Mouse (Mus musculus) stomach, embryonic 15.5 days (tissue): ENCODE measurements around the gene Arhgap32. TPM values are rescaled to one million over a fixed set of nuclear protein-coding genes. Genes with fewer than 3 reads are reported as not detected.
A peak's percentile ranks its signal among the peaks of the same experiment; 100 is the strongest.

Source experiments
- ATAC-seq: fragments of 200-750 bp; cut with Nextera tagmentation; 2 replicates; pipeline ENCODE4 v1.8.0; 2017; ENCODE audit warnings: low read depth, moderate number of reproducible peaks, moderate TSS enrichment; ENCODE audit not compliant: insufficient read depth, low FRiP score
- H3K27ac ChIP-seq: fragments of 300-500 bp; sonication (generic); 2 replicates; pipeline ENCODE4 v1.5.1; 2015; ENCODE audit warnings: mild to moderate bottlenecking, inconsistent platforms
- H3K27me3 ChIP-seq: fragments of 300-500 bp; sonication (generic); replicated peaks from 2 replicates; pipeline ENCODE4 v1.6.1; 2015; ENCODE audit warnings: inconsistent platforms
- H3K36me3 ChIP-seq: fragments of 300-500 bp; sonication (generic); 2 replicates; pipeline ENCODE4 v1.6.1; 2015; ENCODE audit warnings: inconsistent platforms
- H3K4me1 ChIP-seq: fragments of 300-500 bp; sonication (generic); 2 replicates; pipeline ENCODE4 v1.6.1; 2015; ENCODE audit warnings: inconsistent platforms
- H3K4me2 ChIP-seq: fragments of 300-500 bp; sonication (generic); 2 replicates; pipeline ENCODE4 v1.6.1; 2015; ENCODE audit warnings: mild to moderate bottlenecking, inconsistent platforms
- H3K4me3 ChIP-seq: fragments of 300-500 bp; sonication (generic); replicated peaks from 2 replicates; pipeline ENCODE4 v1.5.1; 2015; ENCODE audit warnings: inconsistent platforms
- H3K9ac ChIP-seq: fragments of 300-500 bp; sonication (generic); 2 replicates; pipeline ENCODE4 v1.6.1; 2015; ENCODE audit warnings: inconsistent platforms
- H3K9me3 ChIP-seq: fragments of 300-500 bp; sonication (generic); 2 replicates; pipeline ENCODE4 v1.6.1; 2016; ENCODE audit warnings: inconsistent platforms
- WGBS: fragments of 180-500 bp; shearing (Covaris S2); methylation state at CpG from one replicate; pipeline ENCODE4 v1.1.7; 2015; 5-methylcytosine and 5-hydroxymethylcytosine counted together
- polyA plus RNA-seq: library from polyadenylated mRNA; unstranded; fragments of >200 nt; fragmentation: Nextera tagmentation; extraction: Ambion mirVana; gene quantifications from 2 replicates; pipeline ENCODE4 v1.2.1, GENCODE M21; 2015

The Arhgap32 gene
- polyA plus RNA-seq, 1 experiment from 2014 or later, result 11.7 TPM

GRCm38 (mm10) chr9:32138616-32139015 is 22.7 kb downstream of the Arhgap32 start:
- Histone ChIP-seq H3K27me3 (no peaks in the 10 kb centered on the region), H3K4me2 (no peak overlapping the region), H3K4me1 (no peaks in the 10 kb centered on the region), H3K36me3 (no peaks in the 10 kb centered on the region), H3K9me3 (no peaks in the 10 kb centered on the region), H3K27ac (no peak overlapping the region), H3K4me3 (no peak overlapping the region), H3K9ac (no peak overlapping the region)
- ATAC-seq, result no peak
- 89% methylated on average over 5 of the region's 5 CpGs for WGBS

- no peaks in the 10 kb centered on the region for H3K4me1 ChIP-seq
- H3K9ac ChIP-seq, result no peak overlapping the region
- no peak for ATAC-seq
- H3K36me3 ChIP-seq, result no peaks in the 10 kb centered on the region
- no peak overlapping the region for H3K27ac ChIP-seq
- no peaks in the 10 kb centered on the region for H3K9me3 ChIP-seq
- H3K27me3 ChIP-seq, result no peaks in the 10 kb centered on the region
- H3K4me3 ChIP-seq, result no peak overlapping the region
- 73% methylated on average over 5 of the region's 5 CpGs for WGBS
- H3K4me2 ChIP-seq, result no peak overlapping the region
Measured at GRCm38 (mm10) chr9:32139641-32140040, 23.7 kb downstream of the Arhgap32 start.

- no peak for ATAC-seq
- no peak overlapping the region for H3K9ac ChIP-seq
- H3K36me3 ChIP-seq, result no peaks in the 10 kb centered on the region
- H3K27me3 ChIP-seq, result no peaks in the 10 kb centered on the region
- no peak overlapping the region for H3K27ac ChIP-seq
- 66% methylated on average over 3 of the region's 3 CpGs for WGBS
- H3K4me1 ChIP-seq, result no peaks in the 10 kb centered on the region
- no peak overlapping the region for H3K4me3 ChIP-seq
- no peaks in the 10 kb centered on the region for H3K9me3 ChIP-seq
- no peak overlapping the region for H3K4me2 ChIP-seq
Measured at GRCm38 (mm10) chr9:32142834-32143233, 26.9 kb downstream of the Arhgap32 start.

DNA sequence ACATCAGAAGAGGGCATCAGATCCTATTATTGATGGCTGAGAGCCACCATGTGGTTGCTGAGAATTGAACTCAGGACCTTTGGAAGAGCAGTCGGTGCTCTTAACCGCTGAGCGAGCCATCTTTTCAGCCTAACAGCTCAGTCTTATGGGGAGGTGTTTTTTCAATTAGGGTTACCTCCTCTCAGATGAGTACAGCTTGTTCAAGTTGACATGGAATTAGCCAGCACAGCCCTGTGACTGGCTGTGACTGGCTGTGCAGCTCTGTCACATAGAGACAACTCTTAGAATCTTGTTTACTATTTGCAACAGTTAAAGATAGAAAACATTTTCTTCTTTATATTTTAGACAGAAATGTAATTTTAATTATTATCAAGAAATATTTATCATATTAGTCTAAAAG is 27.5 kb downstream of the Arhgap32 start:
- Histone ChIP-seq H3K4me2 (no peak overlapping the region), H3K4me1 (no peaks in the 10 kb centered on the region), H3K27ac (no peak overlapping the region), H3K9me3 (no peaks in the 10 kb centered on the region), H3K27me3 (no peaks in the 10 kb centered on the region), H3K4me3 (no peak overlapping the region), H3K9ac (no peak overlapping the region), H3K36me3 (no peaks in the 10 kb centered on the region)
- 88% methylated on average over 3 of the region's 3 CpGs for WGBS
- no peak for ATAC-seq

DNA sequence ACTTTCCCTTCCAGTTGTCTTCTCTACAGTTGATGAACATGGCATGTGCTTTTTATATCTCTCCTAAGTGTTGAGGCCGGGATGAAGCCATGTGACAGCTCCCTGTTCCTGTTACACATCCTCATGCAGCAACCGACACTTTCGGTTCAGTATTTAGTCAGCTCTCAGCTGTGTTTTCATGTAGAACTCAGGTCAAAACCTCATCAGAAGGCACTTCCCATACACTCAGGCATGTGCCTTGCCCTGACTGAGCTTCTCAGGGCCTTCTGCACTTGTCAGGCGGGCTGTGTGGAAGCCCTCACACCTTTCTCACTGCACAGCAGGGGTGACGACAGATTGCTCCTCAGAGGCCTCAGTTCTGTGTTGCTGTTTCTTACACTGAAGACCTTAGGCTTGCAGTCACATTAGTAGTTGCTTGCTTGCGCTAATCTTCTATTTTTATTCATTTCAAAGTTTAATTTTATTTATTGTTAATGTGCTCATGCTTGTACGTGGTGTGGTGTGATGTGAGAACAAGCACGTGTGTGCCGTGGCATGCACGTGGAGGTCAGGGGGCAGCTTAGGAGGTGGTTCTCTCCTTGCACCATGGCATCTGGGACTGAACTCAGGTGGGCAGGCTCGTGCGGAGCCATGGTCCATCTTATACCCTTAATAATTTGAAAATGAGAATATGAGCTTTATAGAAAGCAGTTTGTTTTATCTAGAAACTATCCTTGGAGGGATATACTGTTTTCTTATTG is 30.5 kb downstream of the Arhgap32 start:
- H3K4me3 ChIP-seq, result no peak overlapping the region
- no peaks in the 10 kb centered on the region for H3K4me1 ChIP-seq
- H3K27me3 ChIP-seq, result no peaks in the 10 kb centered on the region
- no peaks in the 10 kb centered on the region for H3K9me3 ChIP-seq
- 62% methylated on average over 12 of the region's 12 CpGs for WGBS
- ATAC-seq, result no peak
- no peak overlapping the region for H3K27ac ChIP-seq
- no peak overlapping the region for H3K4me2 ChIP-seq
- H3K36me3 ChIP-seq, result no peaks in the 10 kb centered on the region
- H3K9ac ChIP-seq, result no peak overlapping the region

GRCm38 (mm10) chr9:32149241-32149640 is 33.3 kb downstream of the Arhgap32 start:
- Histone ChIP-seq H3K9ac (no peak overlapping the region), H3K4me2 (no peak overlapping the region), H3K27me3 (no peaks in the 10 kb centered on the region), H3K9me3 (no peaks in the 10 kb centered on the region), H3K36me3 (no peaks in the 10 kb centered on the region), H3K27ac (no peak overlapping the region), H3K4me1 (no peaks in the 10 kb centered on the region), H3K4me3 (no peak overlapping the region)
- no peak for ATAC-seq
- WGBS, result 73% methylated on average over 3 of the region's 3 CpGs

DNA sequence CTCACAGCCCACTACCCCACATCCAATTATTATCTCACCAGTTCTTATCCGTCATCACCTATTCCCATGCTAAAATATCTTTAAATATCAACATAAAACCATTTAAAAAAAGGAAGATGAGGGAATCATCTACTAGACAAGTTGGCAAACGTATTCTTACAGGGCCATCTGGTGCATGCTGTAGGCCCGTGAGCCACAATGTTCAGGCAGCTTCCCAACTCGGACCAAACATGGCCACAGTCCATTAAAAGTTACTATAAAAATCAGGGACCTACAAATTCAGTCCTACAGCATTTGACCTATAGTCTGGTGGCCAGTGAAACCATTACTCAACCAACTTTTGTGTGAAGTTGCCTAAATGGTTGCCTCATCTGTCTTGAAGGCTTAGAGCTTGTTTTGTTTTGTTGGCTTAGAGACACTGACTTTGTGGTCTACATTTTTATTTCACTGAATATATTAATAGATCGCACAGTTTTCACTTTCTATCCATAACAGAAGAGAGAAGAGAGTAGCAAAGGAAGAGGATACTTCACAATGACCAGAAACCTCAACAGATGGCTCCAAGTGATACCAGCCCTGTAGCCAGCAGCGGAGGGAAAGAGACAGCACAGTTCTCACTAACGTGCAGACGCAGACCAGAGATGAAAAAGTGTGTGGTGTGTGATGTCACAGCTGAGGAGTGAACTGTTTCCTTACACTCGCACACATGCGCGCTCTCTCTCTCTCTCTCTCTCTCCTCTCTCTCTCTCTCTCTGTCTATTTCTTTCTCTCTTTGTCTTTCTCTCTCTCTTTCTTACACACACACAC is 34.1 kb downstream of the Arhgap32 start:
- no peaks in the 10 kb centered on the region for H3K4me1 ChIP-seq
- no peaks in the 10 kb centered on the region for H3K36me3 ChIP-seq
- no peak overlapping the region for H3K4me2 ChIP-seq
- ATAC-seq, result no peak
- WGBS, result 80% methylated on average over 11 of the region's 11 CpGs
- no peaks in the 10 kb centered on the region for H3K9me3 ChIP-seq
- H3K9ac ChIP-seq, result no peak overlapping the region
- no peak overlapping the region for H3K27ac ChIP-seq
- H3K4me3 ChIP-seq, result no peak overlapping the region
- no peaks in the 10 kb centered on the region for H3K27me3 ChIP-seq

GRCm38 (mm10) chr9:32154727-32155371 is 38.9 kb downstream of the Arhgap32 start:
- Histone ChIP-seq H3K4me3 (no peak overlapping the region), H3K4me1 (no peaks in the 10 kb centered on the region), H3K36me3 (no peaks in the 10 kb centered on the region), H3K27ac (no peak overlapping the region), H3K9me3 (no peaks in the 10 kb centered on the region), H3K27me3 (no peaks in the 10 kb centered on the region), H3K9ac (no peak overlapping the region), H3K4me2 (no peak overlapping the region)
- 79% methylated on average over 3 of the region's 3 CpGs for WGBS
- ATAC-seq, result no peak

- 79% methylated on average over 4 of the region's 4 CpGs for WGBS
- Histone ChIP-seq H3K9me3 (no peaks in the 10 kb centered on the region), H3K27ac (no peak overlapping the region), H3K4me3 (no peak overlapping the region), H3K4me2 (no peak overlapping the region), H3K27me3 (no peaks in the 10 kb centered on the region), H3K9ac (no peak overlapping the region), H3K4me1 (no peaks in the 10 kb centered on the region), H3K36me3 (no peaks in the 10 kb centered on the region)
- no peak for ATAC-seq
Measured at GRCm38 (mm10) chr9:32156706-32157105, 40.8 kb downstream of the Arhgap32 start.

- no peaks in the 10 kb centered on the region for H3K36me3 ChIP-seq
- no peaks in the 10 kb centered on the region for H3K9me3 ChIP-seq
- ATAC-seq, result no peak
- no peaks in the 10 kb centered on the region for H3K27me3 ChIP-seq
- 75% methylated on average over 3 of the region's 3 CpGs for WGBS
- H3K4me3 ChIP-seq, result no peak overlapping the region
- H3K4me2 ChIP-seq, result no peak overlapping the region
- H3K4me1 ChIP-seq, result no peaks in the 10 kb centered on the region
- H3K9ac ChIP-seq, result no peak overlapping the region
- H3K27ac ChIP-seq, result no peak overlapping the region
Measured at GRCm38 (mm10) chr9:32157201-32157600, 41.3 kb downstream of the Arhgap32 start.

GRCm38 (mm10) chr9:32158837-32159543 is 43.1 kb downstream of the Arhgap32 start:
- no peak overlapping the region for H3K4me2 ChIP-seq
- 26% methylated on average over 3 of the region's 3 CpGs for WGBS
- H3K36me3 ChIP-seq, result no peaks in the 10 kb centered on the region
- no peak overlapping the region for H3K4me3 ChIP-seq
- H3K27ac ChIP-seq, result no peak overlapping the region
- H3K27me3 ChIP-seq, result no peaks in the 10 kb centered on the region
- H3K4me1 ChIP-seq, result no peaks in the 10 kb centered on the region
- no peak overlapping the region for H3K9ac ChIP-seq
- ATAC-seq, result peak; percentile 72; the same call in 1 of the 2 replicates
- no peaks in the 10 kb centered on the region for H3K9me3 ChIP-seq
